Mouse (Mus musculus) small intestine, adult 2 months (tissue): ENCODE measurements around the gene Abca5.

Experiments
- CTCF ChIP-seq: fragments of 200-500 bp; IDR thresholded peaks from 2 replicates; pipeline ENCODE4 v1.5.1; 2012; ENCODE audit warnings: low read depth, mild to moderate bottlenecking, control low read depth, inconsistent platforms, low read length, moderate library complexity, mixed read lengths; ENCODE audit not compliant: insufficient replicate concordance, insufficient read length; ENCODE audit errors: extremely low read depth
- POLR2A ChIP-seq: fragments of 200-500 bp; IDR thresholded peaks from 2 replicates; pipeline ENCODE4 v1.6.1; 2012; ENCODE audit warnings: low read depth, mild to moderate bottlenecking, control low read depth, inconsistent platforms, low read length, moderate library complexity

- TF ChIP-seq CTCF (no peak), POLR2A (no peak)
These were observed 39.5 kb downstream of the Abca5 start for GRCm38 (mm10) chr11:110297917-110298533.
